Mouse (Mus musculus) liver, adult 2 months (tissue): ENCODE results near the gene Cntn4.

ENCODE experiments used
- CTCF ChIP-seq: fragments of 200-500 bp; IDR thresholded peaks from 2 replicates; pipeline ENCODE4 v1.5.1; 2011; ENCODE audit warnings: low read depth, low read length, control low read depth
- POLR2A ChIP-seq: fragments of 200-500 bp; IDR thresholded peaks from 2 replicates; pipeline ENCODE4 v1.6.1; 2011; ENCODE audit warnings: low read length, control low read depth; ENCODE audit not compliant: insufficient read depth; ENCODE audit errors: extremely low read depth

- TF ChIP-seq CTCF (no peak), POLR2A (no peak)
Measured at GRCm38 (mm10) chr6:106617081-106617480, 939.6 kb downstream of the Cntn4 start.
